Mouse (Mus musculus) ES-CJ7 (cell line): ENCODE results near the gene Dnajc12.
"Not testable (repeated sequence)": the region's sequence is repeated elsewhere in the genome, so short reads cannot be mapped to it uniquely, and the experiment has no call there.

Source experiments
- DNase-seq: peaks from one replicate; pipeline ENCODE4 v3.0.0; 2011; ENCODE audit warnings: low read depth, low spot score

The Dnajc12 gene

DNA sequence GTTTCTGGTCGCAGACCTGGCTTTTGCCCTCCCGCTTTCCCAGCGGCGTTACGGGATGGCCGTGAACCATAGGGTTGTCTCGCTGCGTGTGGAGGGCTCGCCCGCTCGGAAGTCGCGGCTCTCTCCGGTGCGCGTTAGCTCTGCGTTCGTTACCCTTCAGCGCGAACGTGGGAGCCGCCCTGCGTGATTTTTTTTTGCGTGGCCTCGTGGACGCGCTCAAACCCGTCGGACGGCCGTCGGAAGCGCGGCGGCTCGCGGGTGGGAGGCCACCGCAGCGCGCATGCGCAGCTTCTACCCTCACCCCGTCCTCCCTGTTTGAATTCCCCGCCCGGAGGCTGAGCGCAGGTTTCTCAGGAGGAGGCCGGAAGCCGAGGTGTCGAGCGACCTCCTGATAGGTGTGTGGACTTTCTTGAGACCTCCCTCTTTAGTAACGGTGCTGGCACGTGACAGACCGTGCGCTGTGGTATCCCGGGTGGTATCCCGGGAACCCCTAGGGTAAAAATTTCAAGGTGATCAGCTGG is 47.6 kb downstream of the Dnajc12 start, which contains the start of gene Ctnna3:
Gene Ctnna3, plus strand, starts transcription at position 314 of the 521 bp plus-strand sequence.
- DNase-seq = peak; percentile 99

- no peak for DNase-seq
Observed at GRCm38 (mm10) chr10:63431221-63431736, 49.0 kb downstream of the Dnajc12 start.

- no peak for DNase-seq
Observed at GRCm38 (mm10) chr10:63432099-63432498, 49.9 kb downstream of the Dnajc12 start.

- DNase-seq = no peak
Observed at GRCm38 (mm10) chr10:63432887-63433286, 50.6 kb downstream of the Dnajc12 start.

- no peak for DNase-seq
Observed at GRCm38 (mm10) chr10:63438736-63439262, 56.6 kb downstream of the Dnajc12 start.

DNA sequence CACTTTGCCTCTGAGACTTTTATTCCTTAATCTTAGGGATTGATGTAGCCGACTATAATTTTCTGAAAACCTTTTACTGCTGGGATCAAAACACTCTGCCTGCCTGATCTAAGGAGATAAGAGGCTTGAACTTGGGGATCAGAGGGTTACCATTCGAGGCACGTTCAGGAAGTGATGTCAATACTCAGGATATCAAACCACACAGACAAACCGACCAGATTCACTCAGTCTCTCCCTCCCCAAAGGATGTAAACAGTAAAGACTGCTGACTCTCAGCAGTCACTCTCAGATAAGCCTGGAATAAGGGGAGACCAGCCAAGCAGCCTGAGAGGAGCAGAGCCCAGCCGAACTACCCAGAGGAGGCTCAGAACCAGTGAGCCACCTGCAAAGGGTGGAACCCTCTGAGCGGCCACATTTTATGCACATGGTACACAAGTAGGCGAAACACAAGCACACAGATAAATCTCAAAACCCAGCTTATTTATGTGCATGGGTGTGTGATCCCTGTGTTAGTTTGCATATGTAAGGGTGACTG is 57.5 kb downstream of the Dnajc12 start:
- DNase-seq = no peak

DNA sequence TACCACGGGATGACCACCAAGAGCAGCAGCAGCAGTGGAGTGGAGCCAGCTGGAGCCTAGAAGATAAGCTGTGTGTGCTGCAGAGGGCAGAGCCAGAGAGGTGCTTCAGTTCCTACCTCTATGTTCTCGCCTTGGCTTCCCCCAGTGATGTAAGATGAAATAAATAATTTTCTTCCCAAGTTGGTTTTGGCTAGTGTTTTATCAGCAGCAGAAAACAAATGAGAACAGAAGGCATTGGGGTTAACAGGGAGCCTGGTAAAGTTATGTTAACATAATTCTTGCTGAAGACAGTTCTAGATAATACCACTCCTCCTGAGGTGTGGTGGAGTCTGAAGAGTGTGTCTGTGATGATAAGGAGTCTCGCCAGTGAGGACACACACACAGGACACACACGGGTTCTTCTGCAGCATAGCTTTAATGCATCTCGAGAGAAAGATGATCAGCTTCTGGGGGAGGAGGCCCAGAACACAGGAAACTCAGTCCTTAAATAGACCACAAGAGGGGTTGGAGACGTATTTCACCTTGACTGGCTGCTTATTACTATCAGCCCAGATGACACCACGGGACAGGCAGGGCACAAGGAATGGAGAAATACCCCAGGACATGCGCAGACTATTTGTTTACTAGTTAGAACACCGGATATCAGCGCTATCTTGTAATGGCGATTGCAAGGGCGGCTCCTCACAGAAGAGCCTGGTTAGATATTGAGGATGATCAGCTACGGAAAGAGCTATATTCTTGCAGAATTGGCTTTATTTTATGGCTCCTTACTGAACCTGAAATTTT is 62.6 kb downstream of the Dnajc12 start:
- DNase-seq = not testable (repeated sequence)

GRCm38 (mm10) chr10:63453926-63454325 is 71.7 kb downstream of the Dnajc12 start:
- DNase-seq = no peak

DNA sequence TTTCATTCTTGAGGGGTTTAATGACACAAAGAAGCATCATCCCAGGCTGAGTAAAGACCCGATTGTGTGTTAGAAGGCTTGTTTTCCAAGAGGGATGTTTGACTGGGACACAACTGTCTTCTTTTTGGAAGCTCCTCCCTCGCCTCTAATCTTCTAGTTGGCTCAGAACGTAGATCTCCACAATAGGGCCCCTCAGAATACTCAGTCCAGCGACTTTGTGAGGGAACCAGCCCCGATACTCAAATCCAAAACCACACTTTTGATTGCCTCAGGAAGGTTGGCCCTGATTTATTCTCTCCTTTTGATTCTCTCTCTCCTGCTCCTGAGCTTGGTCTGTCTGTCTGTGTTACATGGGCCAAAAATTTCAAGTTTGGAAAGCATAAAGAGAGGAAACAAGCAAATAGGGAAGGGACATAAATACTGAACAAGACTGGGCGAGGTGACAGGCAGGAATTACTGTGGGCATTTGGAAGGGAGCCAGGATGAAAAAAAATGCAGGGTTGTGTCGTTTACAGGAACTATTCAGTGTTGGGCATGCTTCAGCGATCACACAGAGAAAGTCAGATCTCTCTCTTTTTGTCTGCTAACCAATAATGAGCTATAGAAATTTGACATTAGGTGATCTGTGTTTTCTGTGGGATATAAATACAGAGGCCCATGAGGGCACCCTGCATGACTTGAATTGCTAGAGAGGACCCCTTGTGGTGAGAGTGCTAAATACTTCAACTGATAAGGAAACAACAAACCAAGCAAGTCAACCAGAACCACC is 73.1 kb downstream of the Dnajc12 start:
- DNase-seq = no peak

DNA sequence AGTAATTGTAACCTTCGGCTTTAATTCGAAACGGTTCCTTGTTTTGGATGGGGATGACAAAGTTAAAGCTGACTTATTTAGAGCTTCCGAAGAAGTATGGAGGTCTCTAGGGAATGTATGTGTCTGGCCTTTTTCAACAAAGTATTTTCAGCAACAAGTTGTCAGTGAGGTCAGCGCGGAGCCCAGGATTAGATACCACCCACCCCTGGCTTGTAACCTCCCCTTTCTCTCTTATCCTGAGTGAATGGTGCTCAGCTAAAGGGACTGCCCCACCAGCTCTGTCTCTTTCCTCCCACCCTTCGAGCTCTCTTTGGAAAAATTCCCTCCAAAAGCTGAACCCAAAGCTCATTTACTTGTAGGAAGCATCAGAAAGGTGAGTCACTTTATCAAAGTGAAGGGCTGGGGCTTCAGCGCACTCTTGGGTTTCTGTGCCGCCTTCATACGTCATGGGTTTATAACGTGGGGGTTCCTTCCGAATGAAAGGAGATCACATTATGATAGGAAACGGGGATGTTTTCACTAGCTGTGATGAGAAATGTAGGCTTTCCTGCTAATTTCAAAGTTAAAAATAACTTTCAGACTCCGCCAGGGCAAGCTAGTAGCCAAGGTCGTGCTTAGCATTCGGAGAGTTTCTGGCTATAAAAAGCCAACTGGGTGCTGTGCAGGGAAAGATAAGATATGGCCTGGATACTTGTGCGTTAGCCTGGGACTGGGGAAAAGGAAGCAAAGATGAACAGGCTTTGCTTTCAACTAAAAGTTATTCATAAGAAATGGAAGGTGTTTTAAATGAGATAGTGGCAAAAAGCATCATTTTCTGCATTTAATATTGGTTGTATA is 75.3 kb downstream of the Dnajc12 start:
- no peak for DNase-seq
